Mouse (Mus musculus) bone marrow macrophage, adult 2 months (primary cell): ENCODE measurements around the gene Atxn7l3.

Experiments
- CTCF ChIP-seq: IDR thresholded peaks from 2 replicates; pipeline ENCODE4 v1.5.1; 2012; ENCODE audit warnings: low read depth, mild to moderate bottlenecking, low read length, moderate library complexity
- POLR2A ChIP-seq: IDR thresholded peaks from 2 replicates; pipeline ENCODE4 v1.6.1; 2012; ENCODE audit warnings: mild to moderate bottlenecking, low read depth, low read length, borderline replicate concordance

DNA sequence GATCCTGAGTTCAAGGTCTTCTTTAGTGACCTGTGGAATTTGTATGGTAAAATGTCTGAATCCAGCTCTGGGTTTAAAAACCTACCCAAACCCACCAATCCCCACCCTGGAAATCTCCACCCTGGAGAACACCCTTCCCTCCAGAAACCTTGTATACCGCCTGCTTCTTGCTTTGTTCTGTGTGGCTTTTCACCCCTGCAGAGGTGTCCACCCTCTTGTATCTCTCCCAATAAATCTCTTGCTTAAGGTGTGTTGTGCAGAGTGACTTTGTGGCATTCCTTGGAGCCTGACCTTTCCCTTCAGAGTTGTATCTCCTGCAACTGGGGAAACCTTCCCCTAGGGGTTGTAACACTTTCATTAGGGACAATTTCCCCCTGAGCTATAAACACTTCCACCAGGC, 41.5 kb upstream of the Atxn7l3 start:
- no peak for TF ChIP-seq CTCF
- no peak for TF ChIP-seq POLR2A
